Mouse (Mus musculus) hindbrain, postnatal 0 days (tissue): Measurements from ENCODE around the gene Slc13a5. TPM values are rescaled to one million over a fixed set of nuclear protein-coding genes. Genes with fewer than 3 reads are reported as not detected.

Experiments used
- ATAC-seq: fragments of 200-750 bp; cut with Nextera tagmentation; 2 replicates; pipeline ENCODE4 v1.8.0; 2017; ENCODE audit warnings: mild to moderate bottlenecking, moderate TSS enrichment, moderate library complexity
- DNase-seq: peaks from one replicate; pipeline ENCODE4 v3.0.0-alpha.2; 2015; ENCODE audit warnings: low spot score
- H3K27ac ChIP-seq: fragments of 300-500 bp; sonication (generic); 2 replicates; pipeline ENCODE4 v1.5.1; 2014; ENCODE audit warnings: mild to moderate bottlenecking
- H3K27me3 ChIP-seq: fragments of 300-500 bp; sonication (generic); 2 replicates; pipeline ENCODE4 v1.6.1; 2014; ENCODE audit warnings: low read length, mixed read lengths; ENCODE audit not compliant: insufficient read depth
- H3K36me3 ChIP-seq: fragments of 300-500 bp; sonication (generic); 2 replicates; pipeline ENCODE4 v1.6.1; 2014; ENCODE audit warnings: low read length, mixed read lengths; ENCODE audit not compliant: insufficient read depth
- H3K4me1 ChIP-seq: fragments of 300-500 bp; sonication (generic); 2 replicates; pipeline ENCODE4 v1.6.1; 2014; ENCODE audit warnings: antibody characterized with exemption, low read length, mixed read lengths; ENCODE audit not compliant: insufficient read depth
- H3K4me2 ChIP-seq: fragments of 300-500 bp; sonication (generic); 2 replicates; pipeline ENCODE4 v1.6.1; 2014; ENCODE audit warnings: low read depth, mild to moderate bottlenecking, low read length, moderate library complexity, mixed read lengths
- H3K4me3 ChIP-seq: fragments of 300-500 bp; sonication (generic); 2 replicates; pipeline ENCODE4 v1.5.1; 2014; ENCODE audit warnings: low read length
- H3K9ac ChIP-seq: fragments of 300-500 bp; sonication (generic); replicated peaks from 2 replicates; pipeline ENCODE4 v1.6.1; 2014; ENCODE audit warnings: mild to moderate bottlenecking, low read length, moderate library complexity, mixed read lengths
- H3K9me3 ChIP-seq: fragments of 300-500 bp; sonication (generic); 2 replicates; pipeline ENCODE4 v1.6.1; 2016; ENCODE audit warnings: low read length, mixed read lengths
- CTCF ChIP-seq: IDR thresholded peaks from 2 replicates; pipeline ENCODE4 v1.5.1; 2016; ENCODE audit warnings: antibody characterized with exemption, control low read depth, low read depth
- WGBS: fragments of 180-500 bp; shearing (Covaris S2); extraction: QIAGEN DNeasy Blood & Tissue Kit; methylation state at CpG from one replicate; pipeline ENCODE4 v1.1.7; 2014; 5-methylcytosine and 5-hydroxymethylcytosine counted together
- polyA plus RNA-seq: library from polyadenylated mRNA; unstranded; fragments of >200 nt; fragmentation: Nextera tagmentation; extraction: Ambion mirVana; gene quantifications from 2 replicates; pipeline ENCODE4 v1.2.1, GENCODE M21; 2015
- total RNA-seq: library from RNA; depleted of rRNA; stranded (reverse); fragments of >200 nt; gene quantifications from 2 replicates; pipeline ENCODE4 v1.2.3, GENCODE M21; 2014

Slc13a5 gene
- total and polyA plus RNA-seq, 2 experiments from 2014 or later, result 7.5 to 8.1 TPM

GRCm38 (mm10) chr11:72266207-72266959, 639 bp downstream of the Slc13a5 start:
- H3K9me3 ChIP-seq, result no peaks in the 10 kb centered on the region
- H3K27me3 ChIP-seq, result peaks cover 4% of the 10 kb centered on the region; the same call in 1 of the 2 replicates
- ATAC-seq (peak; percentile 95), DNase-seq (peak; percentile 83)
- H3K4me1 ChIP-seq, result peaks cover 10% of the 10 kb centered on the region
- no peaks in the 10 kb centered on the region for H3K36me3 ChIP-seq
- H3K27ac ChIP-seq, result peak overlapping the region; percentile 32; the same call in 1 of the 2 replicates
- H3K9ac ChIP-seq, result peak overlapping the region; percentile 37
- peak overlapping the region; percentile 67 for H3K4me2 ChIP-seq
- WGBS, result 2% methylated on average over 45 of the region's 46 CpGs
- peak overlapping the region; percentile 45 for H3K4me3 ChIP-seq
- TF ChIP-seq CTCF, result peak; percentile 65

- Histone ChIP-seq H3K27me3 (peaks cover 4% of the 10 kb centered on the region; the same call in 1 of the 2 replicates), H3K4me2 (peak overlapping the region; percentile 67), H3K4me3 (peak overlapping the region; percentile 45; the same call in 1 of the 2 replicates), H3K27ac (peak overlapping the region; percentile 36; the same call in 1 of the 2 replicates), H3K36me3 (no peaks in the 10 kb centered on the region), H3K9me3 (no peaks in the 10 kb centered on the region), H3K9ac (no peak overlapping the region), H3K4me1 (peaks cover 10% of the 10 kb centered on the region)
- peak; percentile 52 for DNase-seq
- ATAC-seq, result peak; percentile 72
- WGBS, result 7% methylated on average over 11 of the region's 11 CpGs
- 0 out of 2 replicates have a peak, but pooled peaks have one; percentile 1 for TF ChIP-seq CTCF
Measured at GRCm38 (mm10) chr11:72265483-72265882, 1.5 kb downstream of the Slc13a5 start.

GRCm38 (mm10) chr11:72256441-72256840, 10.6 kb downstream of the Slc13a5 start:
- no peak overlapping the region for H3K4me2 ChIP-seq
- no peak overlapping the region for H3K27ac ChIP-seq
- H3K9me3 ChIP-seq, result no peaks in the 10 kb centered on the region
- no peak overlapping the region for H3K9ac ChIP-seq
- H3K4me3 ChIP-seq, result no peak overlapping the region
- 88% methylated on average over 2 of the region's 2 CpGs for WGBS
- H3K4me1 ChIP-seq, result no peaks in the 10 kb centered on the region
- no peak for DNase-seq
- no peak for ATAC-seq
- no peaks in the 10 kb centered on the region for H3K36me3 ChIP-seq
- no peak for TF ChIP-seq CTCF
- no peaks in the 10 kb centered on the region for H3K27me3 ChIP-seq

- H3K9me3 ChIP-seq, result no peaks in the 10 kb centered on the region
- 88% methylated on average over 4 of the region's 4 CpGs for WGBS
- H3K36me3 ChIP-seq, result no peaks in the 10 kb centered on the region
- no peak overlapping the region for H3K9ac ChIP-seq
- H3K27ac ChIP-seq, result no peak overlapping the region
- no peak for DNase-seq
- H3K27me3 ChIP-seq, result no peaks in the 10 kb centered on the region
- no peaks in the 10 kb centered on the region for H3K4me1 ChIP-seq
- ATAC-seq, result no peak
- no peak for TF ChIP-seq CTCF
- H3K4me3 ChIP-seq, result no peak overlapping the region
- no peak overlapping the region for H3K4me2 ChIP-seq
Measured at GRCm38 (mm10) chr11:72255629-72256028, 11.4 kb downstream of the Slc13a5 start.

- H3K9me3 ChIP-seq, result no peaks in the 10 kb centered on the region
- H3K27ac ChIP-seq, result no peak overlapping the region
- H3K36me3 ChIP-seq, result no peaks in the 10 kb centered on the region
- 79% methylated on average over 8 of the region's 8 CpGs for WGBS
- ATAC-seq, result no peak
- DNase-seq, result no peak
- no peak overlapping the region for H3K4me2 ChIP-seq
- no peaks in the 10 kb centered on the region for H3K4me1 ChIP-seq
- H3K4me3 ChIP-seq, result no peak overlapping the region
- TF ChIP-seq CTCF, result no peak
- no peaks in the 10 kb centered on the region for H3K27me3 ChIP-seq
- H3K9ac ChIP-seq, result no peak overlapping the region
Measured at GRCm38 (mm10) chr11:72245196-72245753, 21.7 kb downstream of the Slc13a5 start.

- ATAC-seq (no peak), DNase-seq (no peak)
- H3K9ac ChIP-seq, result no peak overlapping the region
- H3K9me3 ChIP-seq, result no peaks in the 10 kb centered on the region
- H3K4me1 ChIP-seq, result no peaks in the 10 kb centered on the region
- H3K4me3 ChIP-seq, result no peak overlapping the region
- WGBS, result 76% methylated on average over 4 of the region's 4 CpGs
- peak; percentile 24; the same call in 1 of the 2 replicates for TF ChIP-seq CTCF
- H3K27ac ChIP-seq, result no peak overlapping the region
- no peaks in the 10 kb centered on the region for H3K27me3 ChIP-seq
- H3K36me3 ChIP-seq, result no peaks in the 10 kb centered on the region
- no peak overlapping the region for H3K4me2 ChIP-seq
Measured at GRCm38 (mm10) chr11:72240062-72240860, 26.8 kb downstream of the Slc13a5 start.
